Mouse (Mus musculus): Measurements from ENCODE around the gene Atxn2. TPM values are rescaled to one million over a fixed set of nuclear protein-coding genes. Genes with fewer than 3 reads are reported as not detected.

Gene Atxn2
- polyA plus RNA-seq, 1 experiment from 2014 or later: 77.1 TPM

DNA sequence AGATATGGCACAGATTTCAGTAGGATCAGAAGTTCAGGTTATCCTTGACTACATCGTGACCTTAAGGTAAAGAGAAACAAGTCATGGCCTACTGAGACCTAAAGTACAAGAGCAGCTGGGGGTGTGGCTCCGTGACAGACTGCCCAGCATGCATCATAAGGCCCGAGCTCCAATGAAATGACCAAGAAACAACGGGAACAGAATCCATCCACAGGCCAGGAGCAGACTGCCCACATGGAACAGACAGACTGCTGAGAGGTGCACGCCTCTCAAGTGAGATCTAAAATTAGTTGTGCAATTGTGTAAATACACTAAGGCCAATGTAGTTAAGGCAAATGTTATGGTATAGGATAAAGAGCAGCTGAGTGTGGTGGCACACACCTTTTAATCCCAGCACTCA is 110.4 kb downstream of the Atxn2 start:
- Histone ChIP-seq H3K9ac (no peak overlapping the region), H3K4me2 (no peak overlapping the region), H3K27ac (no peak overlapping the region), H3K27me3 (0 out of 2 replicates have a peak, but pooled peaks cover 7% of the 10 kb centered on the region), H3K9me3 (no peaks in the 10 kb centered on the region), H3K4me3 (replicated peaks) (no peak overlapping the region), H3K36me3 (replicated peaks) (peaks cover 53% of the 10 kb centered on the region), H3K4me1 (no peaks in the 10 kb centered on the region)
- 81% methylated on average over 5 of the region's 5 CpGs for WGBS
- no peak for ATAC-seq (ENCODE audit: low FRiP score)

- Histone ChIP-seq H3K27me3 (peaks cover 20% of the 10 kb centered on the region), H3K4me2 (no peak overlapping the region), H3K36me3 (replicated peaks) (peaks cover 39% of the 10 kb centered on the region), H3K4me3 (replicated peaks) (no peak overlapping the region), H3K9ac (no peak overlapping the region), H3K9me3 (no peaks in the 10 kb centered on the region), H3K27ac (no peak overlapping the region), H3K4me1 (0 out of 2 replicates have a peak, but pooled peaks cover 2% of the 10 kb centered on the region)
- ATAC-seq (ENCODE audit: low FRiP score): no peak
- 79% methylated on average over 7 of the region's 7 CpGs for whole genome bisulfite sequencing
Measured at GRCm38 (mm10) chr5:121822786-121823505, 111.8 kb downstream of the Atxn2 start.

- no peak for ATAC-seq (ENCODE audit: low FRiP score)
- H3K9me3 ChIP-seq: no peaks in the 10 kb centered on the region
- no peak overlapping the region for H3K4me3 ChIP-seq (replicated peaks)
- H3K4me2 ChIP-seq: no peak overlapping the region
- H3K27ac ChIP-seq: no peak overlapping the region
- WGBS: 95% methylated on average over 1 of the region's 1 CpGs
- no peak overlapping the region for H3K9ac ChIP-seq
- H3K4me1 ChIP-seq: peaks cover 9% of the 10 kb centered on the region
- H3K36me3 ChIP-seq (replicated peaks): peaks cover 31% of the 10 kb centered on the region
- peaks cover 27% of the 10 kb centered on the region for H3K27me3 ChIP-seq
Measured at GRCm38 (mm10) chr5:121823668-121824067, 112.5 kb downstream of the Atxn2 start.

- Histone ChIP-seq H3K4me3 (replicated peaks) (no peak overlapping the region), H3K27me3 (peaks cover 32% of the 10 kb centered on the region), H3K9ac (no peak overlapping the region), H3K27ac (no peak overlapping the region), H3K36me3 (replicated peaks) (peaks cover 27% of the 10 kb centered on the region), H3K4me1 (peaks cover 14% of the 10 kb centered on the region), H3K4me2 (no peak overlapping the region), H3K9me3 (no peaks in the 10 kb centered on the region)
- WGBS: 73% methylated on average over 4 of the region's 4 CpGs
- no peak for ATAC-seq (ENCODE audit: low FRiP score)
Measured at GRCm38 (mm10) chr5:121824121-121824520, 113.0 kb downstream of the Atxn2 start.

GRCm38 (mm10) chr5:121825606-121826005 is 114.5 kb downstream of the Atxn2 start:
- Histone ChIP-seq H3K9ac (no peak overlapping the region), H3K27me3 (peaks cover 45% of the 10 kb centered on the region), H3K9me3 (no peaks in the 10 kb centered on the region), H3K4me1 (peaks cover 17% of the 10 kb centered on the region), H3K36me3 (replicated peaks) (peaks cover 15% of the 10 kb centered on the region; the same call in 1 of the 2 replicates), H3K4me2 (no peak overlapping the region), H3K4me3 (replicated peaks) (no peak overlapping the region), H3K27ac (no peak overlapping the region)
- 90% methylated on average over 3 of the region's 3 CpGs for WGBS
- ATAC-seq (ENCODE audit: low FRiP score): no peak

DNA sequence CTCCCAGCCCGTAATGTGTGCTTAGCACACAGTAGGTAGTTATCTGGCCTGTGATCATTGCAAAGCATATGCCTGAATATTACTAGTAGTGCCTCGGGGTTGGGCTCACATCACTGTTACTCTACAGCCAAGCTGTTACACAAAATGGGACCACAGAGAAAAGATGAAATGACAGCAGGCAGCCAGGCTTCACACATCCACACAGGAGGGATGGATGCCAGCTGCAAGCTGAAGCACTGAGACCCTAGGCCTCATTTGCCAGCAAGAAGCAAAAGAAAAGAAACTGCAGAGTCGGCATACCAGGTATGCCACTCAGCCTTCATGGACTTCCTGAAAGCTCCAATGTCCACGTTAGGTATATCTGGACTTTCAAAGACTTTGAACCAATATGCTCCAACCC is 116.7 kb downstream of the Atxn2 start:
- Histone ChIP-seq H3K9me3 (no peaks in the 10 kb centered on the region), H3K9ac (no peak overlapping the region), H3K4me1 (peaks cover 21% of the 10 kb centered on the region), H3K27ac (no peak overlapping the region), H3K4me2 (peak overlapping the region; percentile 92), H3K36me3 (replicated peaks) (peaks cover 15% of the 10 kb centered on the region; the same call in 1 of the 2 replicates), H3K4me3 (replicated peaks) (no peak overlapping the region), H3K27me3 (peaks cover 55% of the 10 kb centered on the region)
- ATAC-seq (ENCODE audit: low FRiP score): no peak
- 80% methylated on average over 4 of the region's 4 CpGs for WGBS

- H3K9me3 ChIP-seq: no peaks in the 10 kb centered on the region
- no peak overlapping the region for H3K27ac ChIP-seq
- peaks cover 29% of the 10 kb centered on the region for H3K4me1 ChIP-seq
- 4% methylated on average over 82 of the region's 82 CpGs for WGBS
- peak overlapping the region; percentile 92 for H3K4me2 ChIP-seq
- H3K27me3 ChIP-seq: peaks cover 55% of the 10 kb centered on the region
- H3K36me3 ChIP-seq (replicated peaks): peaks cover 15% of the 10 kb centered on the region; the same call in 1 of the 2 replicates
- peak overlapping the region; percentile 57 for H3K9ac ChIP-seq
- ATAC-seq (ENCODE audit: low FRiP score): peak; percentile 42
- peak overlapping the region; percentile 47 for H3K4me3 ChIP-seq (replicated peaks)
Measured at GRCm38 (mm10) chr5:121828491-121829432, 117.6 kb downstream of the Atxn2 start.

DNA sequence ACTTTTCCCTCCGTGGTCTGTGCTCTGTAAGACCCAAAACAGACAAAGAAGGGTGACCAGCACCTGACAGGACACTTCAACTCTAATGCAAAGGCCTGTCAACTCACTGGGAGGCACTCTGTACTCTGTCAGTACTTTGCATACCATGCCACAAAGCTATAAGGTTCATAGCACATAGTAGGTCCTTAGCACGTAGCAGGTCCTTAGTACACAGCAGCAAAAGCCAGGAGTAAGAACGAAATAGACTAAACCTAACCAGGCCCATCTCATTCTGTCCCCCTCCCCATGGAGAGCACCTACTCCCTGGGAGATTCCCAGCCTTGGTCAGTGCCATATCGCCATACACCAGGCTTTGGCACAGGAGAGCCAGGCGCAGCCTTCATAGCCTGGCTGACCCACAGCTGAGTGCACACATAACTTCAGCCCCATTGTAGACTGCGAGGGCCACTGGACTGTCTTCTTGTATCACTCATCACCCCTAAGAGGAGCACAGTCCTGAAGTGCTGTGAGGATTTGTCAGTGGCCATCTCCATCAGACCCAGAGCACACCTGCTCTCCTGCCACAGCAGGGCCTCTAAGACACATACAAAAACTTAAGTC is 120.0 kb downstream of the Atxn2 start:
- Histone ChIP-seq H3K27me3 (peaks cover 73% of the 10 kb centered on the region), H3K4me2 (no peak overlapping the region), H3K4me1 (peaks cover 51% of the 10 kb centered on the region), H3K9ac (no peak overlapping the region), H3K36me3 (replicated peaks) (no peaks in the 10 kb centered on the region), H3K4me3 (replicated peaks) (no peak overlapping the region), H3K9me3 (no peaks in the 10 kb centered on the region), H3K27ac (no peak overlapping the region)
- no peak for ATAC-seq (ENCODE audit: low FRiP score)
- 92% methylated on average over 6 of the region's 6 CpGs for WGBS

DNA sequence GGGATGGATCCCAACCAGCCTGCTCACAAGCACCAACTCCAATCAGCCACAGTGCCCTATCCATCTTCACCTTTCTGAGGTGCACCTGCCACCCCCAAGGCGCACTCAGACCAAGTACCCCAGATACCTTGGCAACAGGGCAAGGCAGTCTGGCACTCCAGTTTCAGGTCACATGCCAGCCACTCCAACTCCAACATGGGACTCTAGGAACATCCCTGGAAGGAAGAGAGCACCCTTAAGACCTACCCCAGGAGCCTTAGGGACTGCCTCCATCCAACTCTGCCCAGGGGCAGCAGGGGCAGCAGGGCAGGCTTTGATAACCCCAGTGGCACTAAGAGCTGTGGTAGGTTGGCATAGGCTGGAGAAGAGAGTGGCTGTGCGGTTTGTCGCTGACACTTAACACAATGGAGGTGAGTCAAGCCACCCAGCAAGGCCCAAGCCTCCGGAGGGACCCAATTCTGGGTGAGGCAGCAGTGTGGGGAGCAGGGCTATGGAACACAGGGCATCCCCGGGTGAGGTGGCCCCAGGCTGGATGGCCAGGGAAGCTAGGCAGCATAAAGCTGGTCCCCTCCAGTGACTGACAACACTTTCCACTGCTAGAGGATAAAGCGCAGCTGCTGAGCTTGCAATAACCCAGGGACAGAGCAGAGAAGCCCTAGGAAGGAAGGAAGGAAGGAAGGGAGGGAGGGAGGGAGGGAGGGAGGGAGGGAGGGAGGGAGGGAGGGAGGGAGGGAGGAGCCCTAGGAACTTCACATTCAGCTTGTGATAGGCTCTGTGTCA is 121.4 kb downstream of the Atxn2 start:
- H3K27me3 ChIP-seq: peaks cover 72% of the 10 kb centered on the region
- 88% methylated on average over 5 of the region's 6 CpGs for WGBS
- H3K4me2 ChIP-seq: no peak overlapping the region
- no peak overlapping the region for H3K27ac ChIP-seq
- H3K36me3 ChIP-seq (replicated peaks): no peaks in the 10 kb centered on the region
- no peak overlapping the region for H3K4me3 ChIP-seq (replicated peaks)
- H3K4me1 ChIP-seq: peaks cover 66% of the 10 kb centered on the region
- H3K9me3 ChIP-seq: no peaks in the 10 kb centered on the region
- H3K9ac ChIP-seq: no peak overlapping the region
- ATAC-seq (ENCODE audit: low FRiP score): no peak

GRCm38 (mm10) chr5:121833159-121833558 is 122.0 kb downstream of the Atxn2 start:
- H3K4me1 ChIP-seq: peaks cover 67% of the 10 kb centered on the region
- H3K9me3 ChIP-seq: no peaks in the 10 kb centered on the region
- no peak for ATAC-seq (ENCODE audit: low FRiP score)
- no peak overlapping the region for H3K27ac ChIP-seq
- H3K4me3 ChIP-seq (replicated peaks): no peak overlapping the region
- H3K9ac ChIP-seq: no peak overlapping the region
- no peak overlapping the region for H3K4me2 ChIP-seq
- H3K27me3 ChIP-seq: peaks cover 72% of the 10 kb centered on the region
- WGBS: 97% methylated on average over 2 of the region's 2 CpGs
- H3K36me3 ChIP-seq (replicated peaks): no peaks in the 10 kb centered on the region

DNA sequence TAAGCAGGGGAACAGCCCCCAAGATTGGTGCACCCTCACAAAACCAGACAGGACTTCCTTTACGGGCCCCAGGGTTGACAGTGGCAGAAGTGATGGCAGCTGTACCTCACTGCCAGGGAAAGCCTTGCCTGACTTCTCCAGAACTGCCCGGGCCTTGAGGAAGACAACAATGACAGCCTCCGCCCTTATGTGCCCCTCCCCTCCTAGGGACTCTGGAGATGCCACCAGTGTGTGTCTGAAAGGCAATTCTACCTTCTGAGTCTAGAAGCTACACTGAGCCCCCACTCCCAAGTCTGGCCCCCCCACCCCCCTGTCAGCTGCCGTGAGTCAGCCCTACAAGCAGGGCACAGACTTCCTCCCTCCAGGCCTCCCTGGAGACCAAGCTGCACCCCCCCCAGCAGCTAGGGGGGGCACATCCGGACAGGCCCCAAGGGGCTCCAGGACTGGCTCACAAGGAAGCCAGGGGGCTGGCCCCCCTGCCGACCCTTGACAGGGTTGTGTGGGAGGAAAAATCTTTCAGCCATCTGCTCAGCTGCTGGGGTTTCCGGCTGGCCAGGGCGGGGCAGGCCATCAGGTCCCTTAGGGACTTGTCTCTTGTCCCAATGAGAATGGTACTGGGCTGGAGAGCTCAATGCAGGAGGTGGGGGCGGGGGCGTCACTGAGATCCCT is 122.6 kb downstream of the Atxn2 start:
- Histone ChIP-seq H3K9ac (no peak overlapping the region), H3K9me3 (no peaks in the 10 kb centered on the region), H3K27ac (no peak overlapping the region), H3K4me1 (peaks cover 67% of the 10 kb centered on the region), H3K36me3 (replicated peaks) (no peaks in the 10 kb centered on the region), H3K4me3 (replicated peaks) (no peak overlapping the region), H3K27me3 (peaks cover 72% of the 10 kb centered on the region), H3K4me2 (no peak overlapping the region)
- no peak for ATAC-seq (ENCODE audit: low FRiP score)
- 63% methylated on average over 10 of the region's 10 CpGs for WGBS

Measured in forebrain, embryonic 12.5 days (tissue).